Mouse (Mus musculus): Measurements from ENCODE around the gene Npr2. TPM values are rescaled to one million over a fixed set of nuclear protein-coding genes. Genes with fewer than 3 reads are reported as not detected.
"Not testable (repeated sequence)": the region's sequence is repeated elsewhere in the genome, so short reads cannot be mapped to it uniquely, and the experiment has no call there.

Gene Npr2
- polyA plus RNA-seq, 1 experiment from 2014 or later = 10.8 TPM

DNA sequence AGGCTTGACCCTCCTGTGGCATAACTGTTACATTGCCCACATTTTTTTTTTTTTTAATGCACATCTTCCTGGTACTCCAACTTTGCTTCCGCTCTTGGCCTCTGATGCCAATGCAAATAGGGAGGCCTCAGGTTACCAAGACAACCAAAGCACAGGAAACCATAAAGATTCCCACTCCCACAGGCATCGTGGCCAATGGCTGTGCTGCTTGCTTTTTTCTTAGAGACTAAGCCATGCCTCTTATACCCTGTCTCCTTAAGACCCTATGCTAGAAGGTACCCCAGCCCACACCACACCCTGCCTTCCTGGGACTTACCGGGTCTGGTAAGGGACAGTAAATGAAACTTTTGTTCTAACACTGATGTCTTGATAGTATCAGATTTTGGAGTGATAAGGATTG, 38.3 kb upstream of the Npr2 start:
- WGBS = 62% methylated on average over 3 of the region's 3 CpGs
- H3K4me3 ChIP-seq (ENCODE audit: low read length) = no peak overlapping the region
- no peak for ATAC-seq
- H3K36me3 ChIP-seq (ENCODE audit: control insufficient read depth, insufficient read depth, low read length) = no peaks in the 10 kb centered on the region
- H3K4me2 ChIP-seq (ENCODE audit: low read length) = no peak overlapping the region
- H3K27me3 ChIP-seq (replicated peaks; ENCODE audit: control insufficient read depth, insufficient read depth, low read length) = no peaks in the 10 kb centered on the region
- H3K9ac ChIP-seq (ENCODE audit: low read depth, low read length) = no peak overlapping the region
- H3K4me1 ChIP-seq (ENCODE audit: control insufficient read depth, insufficient read depth, low read depth, low read length) = no peaks in the 10 kb centered on the region
- H3K9me3 ChIP-seq (ENCODE audit: control insufficient read depth, low read length) = no peaks in the 10 kb centered on the region
- H3K27ac ChIP-seq (ENCODE audit: low read depth, low read length) = no peak overlapping the region

DNA sequence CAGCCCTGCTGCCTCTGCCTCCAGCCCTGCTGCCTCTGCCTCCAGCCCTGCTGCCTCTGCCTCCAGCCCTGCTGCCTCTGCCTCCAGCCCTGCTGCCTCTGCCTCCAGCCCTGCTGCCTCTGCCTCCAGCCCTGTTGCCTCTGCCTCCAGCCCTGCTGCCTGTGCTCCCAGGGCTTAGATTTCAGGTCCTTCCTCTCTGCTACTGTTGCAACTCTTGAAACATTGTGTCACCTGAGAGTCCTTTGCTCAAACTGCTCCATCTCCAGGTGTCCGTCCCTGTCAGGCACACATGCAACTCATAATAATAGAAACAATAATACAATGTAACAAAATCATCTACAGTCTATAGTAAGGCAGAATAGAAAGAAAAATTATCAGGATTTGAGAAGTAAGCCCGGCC, 35.1 kb upstream of the Npr2 start:
- H3K27me3 ChIP-seq (replicated peaks; ENCODE audit: control insufficient read depth, insufficient read depth, low read length); H3K36me3 ChIP-seq (ENCODE audit: control insufficient read depth, insufficient read depth, low read length); H3K9ac ChIP-seq (ENCODE audit: low read depth, low read length); H3K4me1 ChIP-seq (ENCODE audit: control insufficient read depth, insufficient read depth, low read depth, low read length); H3K27ac ChIP-seq (ENCODE audit: low read depth, low read length); H3K4me3 ChIP-seq (ENCODE audit: low read length); H3K9me3 ChIP-seq (ENCODE audit: control insufficient read depth, low read length); ATAC-seq; H3K4me2 ChIP-seq (ENCODE audit: low read length): not testable (repeated sequence)
- 84% methylated on average over 2 of the region's 2 CpGs for WGBS

DNA sequence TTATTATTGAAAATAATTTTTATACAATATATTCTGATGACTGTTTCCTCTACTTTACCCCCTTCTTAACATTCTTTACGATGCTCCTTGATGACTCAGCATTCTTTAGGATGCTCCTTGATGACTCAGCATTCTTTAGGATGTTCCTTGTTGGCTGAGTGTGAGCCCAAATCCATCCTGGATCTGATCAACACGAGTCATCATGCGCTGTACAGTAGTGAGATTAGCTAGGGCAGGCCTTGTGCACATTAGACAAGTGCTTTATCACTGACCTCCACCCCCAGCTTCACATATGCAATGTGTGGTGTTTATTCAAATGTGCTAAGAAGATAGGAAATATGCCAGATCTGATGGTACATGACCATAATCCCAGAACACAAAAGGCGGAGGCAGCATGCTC, 33.5 kb upstream of the Npr2 start:
- ATAC-seq = no peak

DNA sequence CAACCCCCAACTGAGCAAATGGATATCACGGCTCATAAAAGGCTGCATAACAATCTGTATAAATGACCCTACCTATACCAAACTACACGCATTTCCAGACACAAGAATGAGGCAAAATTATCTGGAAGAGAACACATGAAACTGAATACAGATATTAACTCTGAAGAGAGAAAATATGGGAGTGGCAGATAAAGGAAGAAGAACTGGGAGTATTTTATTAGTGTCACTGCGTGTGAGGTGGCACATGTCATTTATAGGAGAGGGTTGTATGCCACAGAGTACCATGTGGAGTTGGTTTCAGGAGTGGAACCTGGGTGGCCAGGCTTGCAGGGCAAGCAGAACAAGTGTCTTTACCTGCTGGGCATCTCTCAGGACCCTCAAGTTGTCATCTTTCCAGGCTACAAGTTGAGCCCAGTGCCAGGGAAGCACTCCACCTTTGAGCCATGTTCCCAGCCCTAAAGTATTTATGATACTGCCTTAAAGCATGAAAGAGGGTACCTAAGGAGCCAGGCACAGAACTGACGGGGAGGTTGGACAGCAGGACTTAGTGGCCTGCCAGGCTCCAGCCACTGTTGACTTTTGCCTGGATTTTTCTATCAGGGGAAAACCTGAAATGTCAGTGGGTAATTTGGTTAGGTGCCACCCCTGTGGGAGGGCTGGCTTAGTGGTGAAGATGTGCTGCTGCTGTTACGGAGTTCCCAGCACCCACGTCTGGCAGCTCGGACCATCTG, 32.9 kb upstream of the Npr2 start:
- no peak for ATAC-seq
- WGBS = 91% methylated on average over 7 of the region's 7 CpGs
- no peak overlapping the region for H3K9ac ChIP-seq (ENCODE audit: low read depth, low read length)
- H3K4me2 ChIP-seq (ENCODE audit: low read length) = no peak overlapping the region
- no peaks in the 10 kb centered on the region for H3K27me3 ChIP-seq (replicated peaks; ENCODE audit: control insufficient read depth, insufficient read depth, low read length)
- no peak overlapping the region for H3K4me3 ChIP-seq (ENCODE audit: low read length)
- H3K4me1 ChIP-seq (ENCODE audit: control insufficient read depth, insufficient read depth, low read depth, low read length) = no peaks in the 10 kb centered on the region
- no peaks in the 10 kb centered on the region for H3K36me3 ChIP-seq (ENCODE audit: control insufficient read depth, insufficient read depth, low read length)
- no peaks in the 10 kb centered on the region for H3K9me3 ChIP-seq (ENCODE audit: control insufficient read depth, low read length)
- no peak overlapping the region for H3K27ac ChIP-seq (ENCODE audit: low read depth, low read length)

More for the DNA sequence above, 33.5 kb upstream of the Npr2 start:
- Histone ChIP-seq H3K4me1 (ENCODE audit: control insufficient read depth, insufficient read depth, low read depth, low read length) (no peaks in the 10 kb centered on the region), H3K27me3 (replicated peaks; ENCODE audit: control insufficient read depth, insufficient read depth, low read length) (no peaks in the 10 kb centered on the region), H3K4me2 (ENCODE audit: low read length) (no peak overlapping the region), H3K36me3 (ENCODE audit: control insufficient read depth, insufficient read depth, low read length) (no peaks in the 10 kb centered on the region), H3K4me3 (ENCODE audit: low read length) (no peak overlapping the region), H3K9me3 (ENCODE audit: control insufficient read depth, low read length) (no peaks in the 10 kb centered on the region), H3K9ac (ENCODE audit: low read depth, low read length) (no peak overlapping the region), H3K27ac (ENCODE audit: low read depth, low read length) (no peak overlapping the region)
- 88% methylated on average over 4 of the region's 4 CpGs for WGBS

DNA sequence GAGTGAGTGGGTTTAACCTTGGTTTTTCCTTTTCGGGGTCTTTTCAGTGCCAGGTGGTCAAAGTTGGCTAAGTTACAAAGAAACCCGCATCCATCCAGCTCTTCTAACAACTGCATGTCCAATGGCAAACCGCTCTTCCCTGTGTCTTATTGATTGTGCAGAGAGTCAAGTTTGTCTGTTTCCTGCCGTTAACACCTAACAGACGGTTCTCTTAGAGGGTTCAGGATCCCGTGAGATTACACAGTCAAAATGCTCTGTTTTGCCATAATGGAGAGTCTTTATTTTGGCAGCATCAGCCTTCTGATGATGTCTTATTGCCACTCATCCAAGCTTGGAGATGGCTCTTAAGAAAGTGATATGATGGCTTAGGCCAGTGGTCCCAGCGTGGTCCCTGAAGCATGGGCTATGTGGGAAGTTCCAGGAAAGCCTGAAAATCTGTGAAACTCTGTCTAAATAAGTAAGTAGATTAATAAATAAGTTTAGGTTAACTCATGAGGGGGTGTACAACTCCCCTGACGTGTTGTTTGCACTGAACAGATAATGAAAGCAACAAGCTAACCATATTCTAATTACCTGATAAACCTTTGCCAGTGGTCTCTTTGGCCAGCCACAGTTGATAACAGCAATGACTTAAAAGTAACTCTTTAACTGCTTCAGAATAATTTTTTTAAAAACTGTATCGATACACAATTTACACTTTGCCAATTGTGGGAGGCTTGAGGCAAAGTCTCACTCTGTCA, 31.4 kb upstream of the Npr2 start:
- H3K4me3 ChIP-seq (ENCODE audit: low read length) = no peak overlapping the region
- H3K9ac ChIP-seq (ENCODE audit: low read depth, low read length) = no peak overlapping the region
- H3K4me1 ChIP-seq (ENCODE audit: control insufficient read depth, insufficient read depth, low read depth, low read length) = no peaks in the 10 kb centered on the region
- H3K9me3 ChIP-seq (ENCODE audit: control insufficient read depth, low read length) = no peaks in the 10 kb centered on the region
- H3K4me2 ChIP-seq (ENCODE audit: low read length) = no peak overlapping the region
- ATAC-seq = no peak
- H3K27me3 ChIP-seq (replicated peaks; ENCODE audit: control insufficient read depth, insufficient read depth, low read length) = no peaks in the 10 kb centered on the region
- H3K27ac ChIP-seq (ENCODE audit: low read depth, low read length) = no peak overlapping the region
- no peaks in the 10 kb centered on the region for H3K36me3 ChIP-seq (ENCODE audit: control insufficient read depth, insufficient read depth, low read length)
- WGBS = 84% methylated on average over 9 of the region's 9 CpGs

DNA sequence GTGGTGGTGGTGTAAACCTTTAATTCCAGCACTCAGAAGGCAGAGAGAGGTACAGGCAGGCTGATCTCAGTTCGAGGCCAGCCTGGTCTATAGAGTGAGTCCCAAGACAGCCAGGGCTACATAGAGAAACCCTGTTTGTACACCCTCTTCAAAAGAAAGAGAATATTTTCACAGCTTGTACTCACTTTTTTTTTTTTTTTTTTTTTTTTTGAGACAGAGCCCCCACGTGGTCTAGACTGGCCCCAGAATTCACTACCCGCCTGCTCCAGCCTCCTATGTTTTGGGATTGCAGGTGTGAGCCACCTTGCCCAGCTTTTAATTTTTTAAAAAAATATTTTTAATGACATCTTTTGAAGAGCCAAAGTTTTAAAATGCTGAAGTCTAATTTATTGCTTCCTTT, 27.6 kb upstream of the Npr2 start:
- Histone ChIP-seq H3K4me1 (ENCODE audit: control insufficient read depth, insufficient read depth, low read depth, low read length) (no peaks in the 10 kb centered on the region), H3K4me2 (ENCODE audit: low read length) (no peak overlapping the region), H3K27ac (ENCODE audit: low read depth, low read length) (no peak overlapping the region), H3K36me3 (ENCODE audit: control insufficient read depth, insufficient read depth, low read length) (no peaks in the 10 kb centered on the region), H3K9me3 (ENCODE audit: control insufficient read depth, low read length) (no peaks in the 10 kb centered on the region), H3K9ac (ENCODE audit: low read depth, low read length) (no peak overlapping the region), H3K4me3 (ENCODE audit: low read length) (no peak overlapping the region), H3K27me3 (replicated peaks; ENCODE audit: control insufficient read depth, insufficient read depth, low read length) (no peaks in the 10 kb centered on the region)
- no peak for ATAC-seq
- whole genome bisulfite sequencing = 80% methylated on average over 3 of the region's 3 CpGs

DNA sequence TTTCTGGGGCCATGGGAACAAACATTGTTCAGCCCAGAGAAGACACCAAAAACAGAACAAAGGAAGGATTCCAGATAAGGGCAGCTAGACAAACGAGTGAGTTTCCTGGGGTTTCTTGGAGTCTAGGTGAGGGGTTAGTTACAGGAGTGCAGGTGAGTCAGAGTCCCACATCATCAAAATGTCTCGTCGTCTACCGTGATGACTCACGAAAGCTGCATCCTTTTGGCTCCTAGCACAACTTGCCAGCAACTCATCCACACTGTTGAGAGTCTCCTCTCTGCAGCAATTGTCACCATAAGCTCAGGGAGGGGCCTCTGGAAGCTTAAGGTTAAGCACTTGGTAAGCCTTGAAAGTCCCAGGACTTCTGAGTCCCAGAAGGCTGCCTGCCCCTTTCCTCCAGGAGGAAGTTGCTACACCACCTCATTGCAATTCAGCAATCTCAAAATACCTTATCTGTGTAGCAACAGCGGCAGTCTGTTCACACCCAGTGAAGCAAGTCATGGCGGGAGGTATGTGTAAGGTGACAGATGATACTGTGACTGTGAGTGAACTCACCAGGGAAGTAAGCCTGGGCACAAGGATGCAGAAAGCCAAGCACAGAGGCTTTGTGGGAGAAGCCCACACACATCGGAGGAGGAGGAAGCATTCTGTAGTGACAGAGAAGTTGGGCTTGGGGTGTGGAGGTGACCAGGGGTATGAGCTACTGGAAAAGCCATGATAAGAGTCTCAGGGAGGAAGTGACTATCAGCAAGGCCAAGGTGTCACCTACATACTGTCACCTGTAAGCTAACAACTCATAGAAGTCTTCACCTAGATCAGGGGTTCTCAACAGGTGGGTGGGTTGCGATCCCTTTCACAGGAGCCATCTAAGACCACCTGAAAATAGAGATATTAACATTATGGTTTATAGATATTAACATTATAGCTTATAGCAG, 26.7 kb upstream of the Npr2 start:
- ATAC-seq = no peak
- no peaks in the 10 kb centered on the region for H3K9me3 ChIP-seq (ENCODE audit: control insufficient read depth, low read length)
- H3K4me3 ChIP-seq (ENCODE audit: low read length) = no peak overlapping the region
- no peaks in the 10 kb centered on the region for H3K4me1 ChIP-seq (ENCODE audit: control insufficient read depth, insufficient read depth, low read depth, low read length)
- H3K4me2 ChIP-seq (ENCODE audit: low read length) = no peak overlapping the region
- no peaks in the 10 kb centered on the region for H3K36me3 ChIP-seq (ENCODE audit: control insufficient read depth, insufficient read depth, low read length)
- no peaks in the 10 kb centered on the region for H3K27me3 ChIP-seq (replicated peaks; ENCODE audit: control insufficient read depth, insufficient read depth, low read length)
- H3K27ac ChIP-seq (ENCODE audit: low read depth, low read length) = no peak overlapping the region
- WGBS = 83% methylated on average over 9 of the region's 9 CpGs
- no peak overlapping the region for H3K9ac ChIP-seq (ENCODE audit: low read depth, low read length)

DNA sequence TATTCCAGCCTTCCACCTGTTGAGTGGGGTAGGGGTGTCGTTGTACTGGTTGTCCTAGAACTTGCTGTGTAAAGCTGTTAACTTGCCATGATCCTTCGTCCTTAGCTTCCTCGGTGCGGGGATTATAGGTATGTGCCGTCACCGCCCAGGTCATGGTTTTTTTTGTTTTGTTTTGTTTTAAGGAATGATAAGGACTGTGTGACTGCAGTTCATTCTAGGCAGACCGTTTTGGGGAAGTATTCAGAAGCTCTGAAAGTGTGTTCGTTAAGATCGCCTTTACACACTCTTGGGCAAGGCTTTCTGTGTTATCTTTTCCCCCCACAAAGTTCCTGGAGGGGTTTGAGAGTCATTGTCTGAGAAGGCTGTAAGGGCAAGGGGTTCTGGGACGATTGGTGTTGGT, 19.2 kb upstream of the Npr2 start:
- Histone ChIP-seq H3K27me3 (replicated peaks; ENCODE audit: control insufficient read depth, insufficient read depth, low read length) (no peaks in the 10 kb centered on the region), H3K27ac (ENCODE audit: low read depth, low read length) (no peak overlapping the region), H3K9ac (ENCODE audit: low read depth, low read length) (no peak overlapping the region), H3K4me3 (ENCODE audit: low read length) (no peak overlapping the region), H3K36me3 (ENCODE audit: control insufficient read depth, insufficient read depth, low read length) (no peaks in the 10 kb centered on the region), H3K4me1 (ENCODE audit: control insufficient read depth, insufficient read depth, low read depth, low read length) (no peaks in the 10 kb centered on the region), H3K9me3 (ENCODE audit: control insufficient read depth, low read length) (no peaks in the 10 kb centered on the region), H3K4me2 (ENCODE audit: low read length) (no peak overlapping the region)
- WGBS = 79% methylated on average over 10 of the region's 10 CpGs
- ATAC-seq = no peak

Data from hindbrain, embryonic 16.5 days (tissue).